Mouse (Mus musculus) G1E (cell line): ENCODE data around the gene Camta1. TPM values are rescaled to one million over a fixed set of nuclear protein-coding genes. Genes with fewer than 3 reads are reported as not detected.

Experiments used
- ATAC-seq: 2 replicates; pipeline ENCODE4 v1.8.0; 2016; ENCODE audit warnings: mild to moderate bottlenecking; ENCODE audit not compliant: insufficient number of reproducible peaks, poor library complexity, low FRiP score, severe bottlenecking; ENCODE audit errors: extremely low read depth
- DNase-seq: peaks from one replicate; pipeline ENCODE4 v3.0.0; 2012; ENCODE audit warnings: low spot score
- H3K27me3 ChIP-seq: 2 replicates; pipeline ENCODE4 v1.6.1; 2012; ENCODE audit warnings: mild to moderate bottlenecking, low read length, inconsistent platforms; ENCODE audit not compliant: insufficient read depth
- H3K36me3 ChIP-seq: replicated peaks from 2 replicates; pipeline ENCODE3; 2012; ENCODE audit warnings: mild to moderate bottlenecking, inconsistent platforms
- H3K4me1 ChIP-seq: 2 replicates; pipeline ENCODE4 v1.6.1; 2012; ENCODE audit warnings: low read depth, low read length, inconsistent platforms, mixed read lengths; ENCODE audit not compliant: insufficient read depth
- H3K4me3 ChIP-seq: 2 replicates; pipeline ENCODE4 v1.5.1; 2012; ENCODE audit warnings: low read depth, mild to moderate bottlenecking, inconsistent platforms, low read length, moderate library complexity, mixed read lengths
- H3K9me3 ChIP-seq: replicated peaks from 2 replicates; pipeline ENCODE4 v1.6.1; 2012; ENCODE audit warnings: inconsistent platforms
- CTCF ChIP-seq: IDR thresholded peaks from 2 replicates; pipeline ENCODE4 v1.5.1; 2012; ENCODE audit warnings: low read depth, low read length, inconsistent platforms, mixed read lengths
- GATA1 ChIP-seq: IDR thresholded peaks from 2 replicates; pipeline ENCODE4 v1.6.1; 2012; ENCODE audit warnings: borderline replicate concordance, low read length, inconsistent platforms, mixed read lengths
- GATA2 ChIP-seq: IDR thresholded peaks from 2 replicates; pipeline ENCODE4 v1.6.1; 2012; ENCODE audit warnings: low read depth, low read length, inconsistent platforms, borderline replicate concordance
- POLR2AphosphoS5 ChIP-seq: IDR thresholded peaks from 2 replicates; pipeline ENCODE4 v1.6.1; 2012; ENCODE audit warnings: low read depth, low read length, inconsistent platforms; ENCODE audit not compliant: insufficient replicate concordance
- TAL1 ChIP-seq: conservative IDR thresholded peaks from 2 replicates; pipeline ENCODE4 v1.6.1; 2012; ENCODE audit warnings: low read depth, low read length, inconsistent platforms, mixed read lengths
- polyA plus RNA-seq: library from polyadenylated mRNA; stranded (reverse); fragments of >175 nt; gene quantifications from 2 replicates; pipeline ENCODE4 v1.2.3, GENCODE M21; 2012
- total RNA-seq, 2 experiments: library from RNA; stranded (forward) in 1 of 2; stranded (reverse) in 1 of 2; fragments of 200-1000 nt in 1 of 2; fragments of >200 nt in 1 of 2; fragmentation: Nextera tagmentation in 1 of 2; gene quantifications; 2 replicates each; pipeline ENCODE4 v1.2.3; 2014 to 2017

Camta1 gene
- total and polyA plus RNA-seq, 3 experiments: 10.8 to 113 (median 25.7) TPM

GRCm38 (mm10) chr4:151305761-151306160 lies 555.9 kb downstream of the Camta1 start:
- Histone ChIP-seq H3K4me3 (no peak overlapping the region), H3K9me3 (peaks cover 91% of the 10 kb centered on the region), H3K4me1 (no peaks in the 10 kb centered on the region), H3K36me3 (no peaks in the 10 kb centered on the region), H3K27me3 (no peaks in the 10 kb centered on the region)
- TF ChIP-seq GATA2 (no peak), POLR2AphosphoS5 (no peak), CTCF (no peak), TAL1 (no peak), GATA1 (no peak)
- ATAC-seq (no peak), DNase-seq (no peak)

- H3K36me3 ChIP-seq: no peaks in the 10 kb centered on the region
- no peaks in the 10 kb centered on the region for H3K27me3 ChIP-seq
- DNase-seq (no peak), ATAC-seq (no peak)
- H3K4me3 ChIP-seq: no peak overlapping the region
- no peaks in the 10 kb centered on the region for H3K4me1 ChIP-seq
- TF ChIP-seq POLR2AphosphoS5: no peak
- no peak for TF ChIP-seq GATA2
- no peak for TF ChIP-seq GATA1
- TF ChIP-seq TAL1: no peak
- TF ChIP-seq CTCF: no peak
- peaks cover 91% of the 10 kb centered on the region for H3K9me3 ChIP-seq
These were observed 557.7 kb downstream of the Camta1 start for GRCm38 (mm10) chr4:151303931-151304330.

GRCm38 (mm10) chr4:151303436-151303835 lies 558.2 kb downstream of the Camta1 start:
- Histone ChIP-seq H3K36me3 (no peaks in the 10 kb centered on the region), H3K27me3 (no peaks in the 10 kb centered on the region), H3K4me1 (no peaks in the 10 kb centered on the region), H3K9me3 (peaks cover 94% of the 10 kb centered on the region), H3K4me3 (no peak overlapping the region)
- no peak for DNase-seq
- no peak for ATAC-seq
- TF ChIP-seq GATA1 (no peak), CTCF (no peak), POLR2AphosphoS5 (no peak), GATA2 (no peak), TAL1 (no peak)

- Histone ChIP-seq H3K36me3 (no peaks in the 10 kb centered on the region), H3K9me3 (peaks cover 94% of the 10 kb centered on the region), H3K27me3 (no peaks in the 10 kb centered on the region), H3K4me3 (no peak overlapping the region), H3K4me1 (no peaks in the 10 kb centered on the region)
- ATAC-seq: no peak
- DNase-seq: no peak
- TF ChIP-seq POLR2AphosphoS5 (no peak), GATA2 (no peak), CTCF (no peak), GATA1 (no peak), TAL1 (no peak)
These were observed 559.2 kb downstream of the Camta1 start for GRCm38 (mm10) chr4:151302195-151303126.

- no peaks in the 10 kb centered on the region for H3K36me3 ChIP-seq
- TF ChIP-seq CTCF: no peak
- TF ChIP-seq POLR2AphosphoS5: no peak
- TF ChIP-seq GATA1: no peak
- TF ChIP-seq TAL1: no peak
- TF ChIP-seq GATA2: no peak
- ATAC-seq (no peak), DNase-seq (no peak)
- H3K9me3 ChIP-seq: peaks cover 94% of the 10 kb centered on the region
- 0 out of 2 replicates have a peak overlapping the region, but pooled peaks have one; percentile 3 for H3K4me3 ChIP-seq
- no peaks in the 10 kb centered on the region for H3K4me1 ChIP-seq
- H3K27me3 ChIP-seq: no peaks in the 10 kb centered on the region
These were observed 560.3 kb downstream of the Camta1 start for GRCm38 (mm10) chr4:151301337-151301736.

GRCm38 (mm10) chr4:151300706-151301105 lies 561.0 kb downstream of the Camta1 start:
- Histone ChIP-seq H3K9me3 (peaks cover 94% of the 10 kb centered on the region), H3K27me3 (no peaks in the 10 kb centered on the region), H3K36me3 (no peaks in the 10 kb centered on the region), H3K4me3 (peak overlapping the region; percentile 29; the same call in 1 of the 2 replicates), H3K4me1 (no peaks in the 10 kb centered on the region)
- ATAC-seq: no peak
- TF ChIP-seq TAL1 (no peak), GATA1 (no peak), GATA2 (no peak), CTCF (no peak), POLR2AphosphoS5 (no peak)
- no peak for DNase-seq
